Mouse (Mus musculus) kidney, adult 11 months (tissue): ENCODE data around the gene Tm4sf20.

ENCODE experiments used
- DNase-seq: peaks from one replicate; pipeline ENCODE4 v3.0.0; 2022

Gene Tm4sf20

GRCm38 (mm10) chr1:82773208-82773607 lies 4.9 kb upstream of the Tm4sf20 start:
- DNase-seq = no peak

GRCm38 (mm10) chr1:82772428-82772827 lies 4.2 kb upstream of the Tm4sf20 start:
- DNase-seq = no peak

GRCm38 (mm10) chr1:82771022-82771586 lies 2.8 kb upstream of the Tm4sf20 start, which contains the start of gene Gm47791:
Gene Gm47791 (minus strand): TSS chr1:82771243.
- DNase-seq = no peak

- no peak for DNase-seq
Measured at GRCm38 (mm10) chr1:82766641-82767040, 1.6 kb downstream of the Tm4sf20 start.

- no peak for DNase-seq
Measured at GRCm38 (mm10) chr1:82766227-82766626, 2.0 kb downstream of the Tm4sf20 start.

- DNase-seq = no peak
Measured at GRCm38 (mm10) chr1:82762274-82762673, 6.0 kb downstream of the Tm4sf20 start.

GRCm38 (mm10) chr1:82761454-82762169 lies 6.6 kb downstream of the Tm4sf20 start:
- DNase-seq = no peak

GRCm38 (mm10) chr1:82759520-82759919 lies 8.7 kb downstream of the Tm4sf20 start:
- no peak for DNase-seq

GRCm38 (mm10) chr1:82747714-82748452 lies 20.4 kb downstream of the Tm4sf20 start:
- no peak for DNase-seq

- DNase-seq = no peak
Measured at GRCm38 (mm10) chr1:82746408-82746807, 21.9 kb downstream of the Tm4sf20 start.

- DNase-seq = no peak
Measured at GRCm38 (mm10) chr1:82743962-82744361, 24.3 kb downstream of the Tm4sf20 start.

- no peak for DNase-seq
Measured at GRCm38 (mm10) chr1:82741539-82741938, 26.7 kb downstream of the Tm4sf20 start.

- no peak for DNase-seq
Measured at GRCm38 (mm10) chr1:82738066-82738465, 30.2 kb downstream of the Tm4sf20 start.

- DNase-seq = no peak
Measured at GRCm38 (mm10) chr1:82733357-82733756, 34.9 kb downstream of the Tm4sf20 start.

GRCm38 (mm10) chr1:82726482-82726881 lies 41.8 kb downstream of the Tm4sf20 start:
- no peak for DNase-seq

- DNase-seq = no peak
Measured at GRCm38 (mm10) chr1:82725875-82726185, 42.4 kb downstream of the Tm4sf20 start.

- DNase-seq = no peak
Measured at GRCm38 (mm10) chr1:82725026-82725874, 43.0 kb downstream of the Tm4sf20 start.

- DNase-seq = peak; percentile 91
Measured at GRCm38 (mm10) chr1:82724339-82725025, 43.8 kb downstream of the Tm4sf20 start, which contains the start of gene Mff. Gene Mff (plus strand): TSS chr1:82724890.

GRCm38 (mm10) chr1:82717816-82718512 lies 50.3 kb downstream of the Tm4sf20 start:
- DNase-seq = no peak
